Mouse (Mus musculus): ENCODE results near the gene Lama5. TPM values are rescaled to one million over a fixed set of nuclear protein-coding genes. Genes with fewer than 3 reads are reported as not detected.

The Lama5 gene
- 48.6 and 62.4 TPM in 2 replicates for polyA plus RNA-seq (2015; fragmentation: Nextera tagmentation; extraction: Ambion mirVana)

- H3K27me3 ChIP-seq (ENCODE audit: insufficient read depth, low read length): no peaks in the 10 kb centered on the region
- no peaks in the 10 kb centered on the region for H3K9me3 ChIP-seq (replicated peaks; ENCODE audit: low read length)
- peak within 1 kb of the TSS; percentile 77 for H3K4me3 ChIP-seq (replicated peaks; ENCODE audit: low read depth, low read length)
- H3K4me1 ChIP-seq (replicated peaks; ENCODE audit: insufficient read depth, low read length): peaks cover 35% of the 10 kb centered on the region
- H3K4me2 ChIP-seq (ENCODE audit: low read length): peak within 1 kb of the TSS; percentile 93
- TF ChIP-seq CTCF (IDR thresholded peaks at IDR 0.05; ENCODE audit: low read depth): no peak
- H3K36me3 ChIP-seq (ENCODE audit: insufficient read depth, low read length): no peaks in the 10 kb centered on the region
- peak; percentile 71 for DNase-seq (ENCODE audit: low spot score)
- H3K27ac ChIP-seq: peak within 1 kb of the TSS; percentile 91
- H3K9ac ChIP-seq (ENCODE audit: low read depth, low read length): peak within 1 kb of the TSS; percentile 81
- ATAC-seq (replicated peaks; ENCODE audit: low FRiP score, low read depth): peak; percentile 79
- 2% methylated on average over 37 of the region's 37 CpGs for WGBS
Observed at GRCm38 (mm10) chr2:180225762-180226378, at the start of gene Lama5. Lama5 (minus strand) TSS chr2:180225859.

- TF ChIP-seq CTCF (IDR thresholded peaks at IDR 0.05; ENCODE audit: low read depth): no peak
- H3K4me3 ChIP-seq (replicated peaks; ENCODE audit: low read depth, low read length): no peak overlapping the region
- no peak overlapping the region for H3K9ac ChIP-seq (ENCODE audit: low read depth, low read length)
- no peak for ATAC-seq (replicated peaks; ENCODE audit: low FRiP score, low read depth)
- DNase-seq (ENCODE audit: low spot score): no peak
- 81% methylated on average over 2 of the region's 2 CpGs for WGBS
- 0 out of 2 replicates have a peak, but pooled peaks cover 3% of the 10 kb centered on the region for H3K36me3 ChIP-seq (ENCODE audit: insufficient read depth, low read length)
- H3K9me3 ChIP-seq (replicated peaks; ENCODE audit: low read length): no peaks in the 10 kb centered on the region
- H3K27me3 ChIP-seq (ENCODE audit: insufficient read depth, low read length): no peaks in the 10 kb centered on the region
- H3K4me1 ChIP-seq (replicated peaks; ENCODE audit: insufficient read depth, low read length): peaks cover 8% of the 10 kb centered on the region; the same call in 1 of the 2 replicates
- no peak overlapping the region for H3K27ac ChIP-seq
- no peak overlapping the region for H3K4me2 ChIP-seq (ENCODE audit: low read length)
Observed at GRCm38 (mm10) chr2:180274523-180274922, 48.9 kb upstream of the Lama5 start.

DNA sequence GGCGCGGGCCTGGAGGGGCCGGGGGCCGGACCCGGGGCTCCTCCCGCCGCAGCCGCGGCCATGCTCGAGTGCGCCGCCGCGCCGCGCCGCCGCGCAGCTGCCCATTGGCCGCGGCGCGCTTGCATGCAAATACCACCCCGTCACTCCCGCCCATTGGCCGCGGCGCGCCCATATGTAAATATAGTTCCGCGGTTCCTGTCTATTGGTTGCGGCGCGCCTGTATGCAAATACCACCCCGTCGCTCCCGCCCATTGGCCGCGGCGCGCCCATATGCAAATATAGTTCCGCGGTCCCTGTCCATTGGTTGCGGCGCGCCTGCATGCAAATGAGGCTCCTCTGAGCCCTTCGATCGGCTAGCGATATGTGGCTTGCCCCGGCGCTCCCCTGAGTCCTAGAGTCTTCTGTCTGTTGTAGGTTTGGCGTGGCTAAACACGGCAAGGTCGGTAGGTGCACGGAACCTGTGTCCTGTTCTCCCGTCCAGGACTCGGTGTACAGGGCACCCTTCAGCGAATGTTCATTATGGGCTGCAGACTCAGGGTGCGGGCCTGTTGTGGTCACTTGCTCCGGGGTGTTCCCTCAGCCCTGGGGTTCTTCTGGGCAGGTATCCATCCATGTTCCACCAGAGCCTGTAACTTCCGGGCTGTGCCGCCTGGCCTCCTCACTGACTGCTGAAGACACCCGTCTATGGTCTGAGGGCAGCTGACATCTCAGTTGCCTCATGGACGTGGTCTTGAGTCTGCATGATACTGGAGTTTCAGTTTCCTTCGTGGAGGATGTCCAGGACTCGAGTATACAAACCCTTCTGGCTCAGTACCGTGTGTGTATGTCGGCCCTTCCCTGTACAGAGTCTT is 48.0 kb upstream of the Lama5 start, which contains the start of gene Cables2:
TSS of gene Cables2 (minus strand) at position 103 of the 851 bp plus-strand sequence.
- no peak for TF ChIP-seq CTCF (IDR thresholded peaks at IDR 0.05; ENCODE audit: low read depth)
- peak within 1 kb of the TSS; percentile 77; the same call in 1 of the 2 replicates for H3K27ac ChIP-seq
- H3K4me3 ChIP-seq (replicated peaks; ENCODE audit: low read depth, low read length): peak within 1 kb of the TSS; percentile 79
- WGBS: 5% methylated on average over 67 of the region's 68 CpGs
- H3K4me2 ChIP-seq (ENCODE audit: low read length): peak within 1 kb of the TSS; percentile 93
- peaks cover 8% of the 10 kb centered on the region; the same call in 1 of the 2 replicates for H3K4me1 ChIP-seq (replicated peaks; ENCODE audit: insufficient read depth, low read length)
- ATAC-seq (replicated peaks; ENCODE audit: low FRiP score, low read depth) (peak; percentile 94), DNase-seq (ENCODE audit: low spot score) (peak; percentile 99)
- H3K9ac ChIP-seq (ENCODE audit: low read depth, low read length): peak within 1 kb of the TSS; percentile 91
- 0 out of 2 replicates have a peak, but pooled peaks cover 3% of the 10 kb centered on the region for H3K36me3 ChIP-seq (ENCODE audit: insufficient read depth, low read length)
- no peaks in the 10 kb centered on the region for H3K27me3 ChIP-seq (ENCODE audit: insufficient read depth, low read length)
- no peaks in the 10 kb centered on the region for H3K9me3 ChIP-seq (replicated peaks; ENCODE audit: low read length)

GRCm38 (mm10) chr2:180272884-180273321 is 47.2 kb upstream of the Lama5 start:
- no peaks in the 10 kb centered on the region for H3K9me3 ChIP-seq (replicated peaks; ENCODE audit: low read length)
- WGBS: under 1% methylated on average over 24 of the region's 37 CpGs
- H3K36me3 ChIP-seq (ENCODE audit: insufficient read depth, low read length): peaks cover 3% of the 10 kb centered on the region; the same call in 1 of the 2 replicates
- no peak for TF ChIP-seq CTCF (IDR thresholded peaks at IDR 0.05; ENCODE audit: low read depth)
- peak overlapping the region; percentile 91 for H3K9ac ChIP-seq (ENCODE audit: low read depth, low read length)
- no peaks in the 10 kb centered on the region for H3K27me3 ChIP-seq (ENCODE audit: insufficient read depth, low read length)
- DNase-seq (ENCODE audit: low spot score): peak; percentile 19
- ATAC-seq (replicated peaks; ENCODE audit: low FRiP score, low read depth): peak; percentile 33
- peaks cover 8% of the 10 kb centered on the region; the same call in 1 of the 2 replicates for H3K4me1 ChIP-seq (replicated peaks; ENCODE audit: insufficient read depth, low read length)
- peak overlapping the region; percentile 93 for H3K4me2 ChIP-seq (ENCODE audit: low read length)
- peak overlapping the region; percentile 77; the same call in 1 of the 2 replicates for H3K27ac ChIP-seq
- peak overlapping the region; percentile 79 for H3K4me3 ChIP-seq (replicated peaks; ENCODE audit: low read depth, low read length)

- H3K27ac ChIP-seq: no peak overlapping the region
- no peak for TF ChIP-seq CTCF (IDR thresholded peaks at IDR 0.05; ENCODE audit: low read depth)
- H3K4me2 ChIP-seq (ENCODE audit: low read length): peak overlapping the region; percentile 93
- H3K36me3 ChIP-seq (ENCODE audit: insufficient read depth, low read length): peaks cover 4% of the 10 kb centered on the region
- WGBS: 72% methylated on average over 5 of the region's 5 CpGs
- peaks cover 8% of the 10 kb centered on the region; the same call in 1 of the 2 replicates for H3K4me1 ChIP-seq (replicated peaks; ENCODE audit: insufficient read depth, low read length)
- no peak for ATAC-seq (replicated peaks; ENCODE audit: low FRiP score, low read depth)
- H3K9ac ChIP-seq (ENCODE audit: low read depth, low read length): no peak overlapping the region
- peak overlapping the region; percentile 79; the same call in 1 of the 2 replicates for H3K4me3 ChIP-seq (replicated peaks; ENCODE audit: low read depth, low read length)
- H3K9me3 ChIP-seq (replicated peaks; ENCODE audit: low read length): no peaks in the 10 kb centered on the region
- no peak for DNase-seq (ENCODE audit: low spot score)
- no peaks in the 10 kb centered on the region for H3K27me3 ChIP-seq (ENCODE audit: insufficient read depth, low read length)
Observed at GRCm38 (mm10) chr2:180271804-180272395, 46.2 kb upstream of the Lama5 start.
